Mouse (Mus musculus) erythroblast, embryonic 14.5 days (primary cell): ENCODE measurements around the gene Ext2.

Source experiments
- GATA1 ChIP-seq: IDR thresholded peaks from 2 replicates; pipeline ENCODE4 v1.6.1; 2012; ENCODE audit warnings: low read length, inconsistent platforms, mixed read lengths
- TAL1 ChIP-seq: IDR thresholded peaks from 3 replicates; pipeline ENCODE4 v1.6.1; 2012; ENCODE audit warnings: low read length, inconsistent platforms, mixed read lengths

DNA sequence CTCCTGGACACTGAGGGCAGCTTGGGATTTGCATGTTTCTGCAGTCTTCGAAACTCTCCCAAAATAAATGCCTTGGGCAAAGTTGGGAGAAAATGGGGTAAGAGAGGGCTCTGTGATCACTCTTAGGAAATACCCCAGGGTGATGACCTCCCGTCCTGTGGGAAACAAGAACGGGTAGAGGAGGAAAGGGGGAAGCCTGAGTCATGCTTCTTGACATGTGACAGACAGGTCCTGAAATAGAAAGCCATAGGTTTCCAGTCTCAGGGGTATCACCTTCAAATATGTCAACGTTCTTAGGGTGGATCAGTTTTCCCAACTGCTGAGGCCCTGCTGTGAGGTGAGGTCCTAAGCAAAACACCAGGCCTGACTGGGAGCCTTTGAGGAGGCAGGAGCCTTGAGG lies 46.9 kb downstream of the Ext2 start:
- TF ChIP-seq GATA1 (no peak), TAL1 (no peak)
